Mouse (Mus musculus) megakaryocyte progenitor cell, adult 5-6 weeks (primary cell): ENCODE measurements around the gene Mrpl23. TPM values are rescaled to one million over a fixed set of nuclear protein-coding genes. Genes with fewer than 3 reads are reported as not detected.

ENCODE experiments used
- ATAC-seq: replicated peaks from 2 replicates; pipeline ENCODE4 v1.8.0; 2016; ENCODE audit warnings: mild to moderate bottlenecking, moderate TSS enrichment, inconsistent platforms; ENCODE audit not compliant: poor library complexity
- total RNA-seq, 2 experiments: library from RNA; stranded (forward) in 1 of 2; stranded (reverse) in 1 of 2; fragments of 157-497, 149-512 nt in 1 of 2; fragments of 200-1000 nt in 1 of 2; gene quantifications; 2 replicates each; pipeline versions ENCODE4 v1.2.3 to v1.2.4; 2015 to 2017

Gene Mrpl23
- total RNA-seq (2015) (10.4 and 11.8 TPM in 2 replicates), total RNA-seq (2017) (45.9 and 63.4 TPM in 2 replicates)

- ATAC-seq: peak; percentile 36
Observed at GRCm38 (mm10) chr7:142532671-142533058, at the start of gene Mrpl23. Gene Mrpl23, plus strand, starts transcription at chr7:142532686.

- no peak for ATAC-seq
Observed at GRCm38 (mm10) chr7:142483136-142483535, 49.4 kb upstream of the Mrpl23 start.

- ATAC-seq: no peak
Observed at GRCm38 (mm10) chr7:142484780-142485179, 47.7 kb upstream of the Mrpl23 start.

- no peak for ATAC-seq
Observed at GRCm38 (mm10) chr7:142486751-142487162, 45.7 kb upstream of the Mrpl23 start.

GRCm38 (mm10) chr7:142487341-142487859 is 45.1 kb upstream of the Mrpl23 start:
- peak; percentile 52 for ATAC-seq

GRCm38 (mm10) chr7:142488053-142488452 is 44.4 kb upstream of the Mrpl23 start:
- no peak for ATAC-seq

GRCm38 (mm10) chr7:142493535-142493934 is 39.0 kb upstream of the Mrpl23 start:
- ATAC-seq: no peak

- no peak for ATAC-seq
Observed at GRCm38 (mm10) chr7:142496158-142496557, 36.3 kb upstream of the Mrpl23 start.

- no peak for ATAC-seq
Observed at GRCm38 (mm10) chr7:142496800-142497199, 35.7 kb upstream of the Mrpl23 start.

GRCm38 (mm10) chr7:142497775-142498174 is 34.7 kb upstream of the Mrpl23 start:
- peak; percentile 71 for ATAC-seq

GRCm38 (mm10) chr7:142498575-142498974 is 33.9 kb upstream of the Mrpl23 start, which contains the start of gene Tnnt3:
Gene Tnnt3, plus strand, starts transcription at chr7:142498836.
- no peak for ATAC-seq

GRCm38 (mm10) chr7:142499010-142499721 is 33.3 kb upstream of the Mrpl23 start:
- ATAC-seq: no peak

- no peak for ATAC-seq
Observed at GRCm38 (mm10) chr7:142500032-142500431, 32.5 kb upstream of the Mrpl23 start.

- no peak for ATAC-seq
Observed at GRCm38 (mm10) chr7:142503206-142503605, 29.3 kb upstream of the Mrpl23 start.

GRCm38 (mm10) chr7:142505942-142506341 is 26.5 kb upstream of the Mrpl23 start:
- no peak for ATAC-seq

- 0 out of 2 replicates have a peak, but pooled peaks have one; percentile 26 for ATAC-seq
Observed at GRCm38 (mm10) chr7:142506501-142506900, 26.0 kb upstream of the Mrpl23 start.

GRCm38 (mm10) chr7:142507453-142507852 is 25.0 kb upstream of the Mrpl23 start:
- ATAC-seq: no peak

- no peak for ATAC-seq
Observed at GRCm38 (mm10) chr7:142509518-142509917, 23.0 kb upstream of the Mrpl23 start.

GRCm38 (mm10) chr7:142510021-142510777 is 22.3 kb upstream of the Mrpl23 start:
- ATAC-seq: no peak

GRCm38 (mm10) chr7:142514048-142514447 is 18.4 kb upstream of the Mrpl23 start:
- ATAC-seq: no peak

GRCm38 (mm10) chr7:142516221-142516978 is 16.1 kb upstream of the Mrpl23 start:
- ATAC-seq: no peak
